Mouse (Mus musculus) limb, embryonic 10.5 days (tissue): ENCODE measurements at regions not wholly inside any gene's neighbourhood (a gene's known extent, or its start where the extent isn't known, plus 50 kb on each side); places are given as distances from the start of the nearest gene placed in this dataset.

ENCODE experiments used
- DNase-seq: peaks from one replicate; pipeline ENCODE4 v3.0.0-alpha.2; 2017; ENCODE audit warnings: low spot score
- H3K27ac ChIP-seq: fragments of 300-500 bp; sonication (generic); 2 replicates; pipeline ENCODE4 v1.5.1; 2016; ENCODE audit warnings: mild to moderate bottlenecking
- H3K27me3 ChIP-seq: fragments of 300-500 bp; sonication (generic); 2 replicates; pipeline ENCODE4 v1.6.1; 2016; ENCODE audit warnings: low read depth, mild to moderate bottlenecking; ENCODE audit not compliant: poor library complexity, severe bottlenecking
- H3K36me3 ChIP-seq: fragments of 300-500 bp; sonication (generic); 2 replicates; pipeline ENCODE4 v1.6.1; 2016; ENCODE audit warnings: mild to moderate bottlenecking, moderate library complexity
- H3K4me1 ChIP-seq: fragments of 300-500 bp; sonication (generic); 2 replicates; pipeline ENCODE4 v1.6.1; 2016
- H3K4me3 ChIP-seq: fragments of 300-500 bp; sonication (generic); 2 replicates; pipeline ENCODE4 v1.5.1; 2016; ENCODE audit warnings: mild to moderate bottlenecking, moderate library complexity
- H3K9me3 ChIP-seq: fragments of 300-500 bp; sonication (generic); replicated peaks from 2 replicates; pipeline ENCODE4 v1.6.1; 2016; ENCODE audit warnings: mild to moderate bottlenecking
- WGBS: fragments of 180-500 bp; shearing (Covaris S2); methylation state at CpG from one replicate; pipeline ENCODE4 v1.1.7; 2016; 5-methylcytosine and 5-hydroxymethylcytosine counted together

DNA sequence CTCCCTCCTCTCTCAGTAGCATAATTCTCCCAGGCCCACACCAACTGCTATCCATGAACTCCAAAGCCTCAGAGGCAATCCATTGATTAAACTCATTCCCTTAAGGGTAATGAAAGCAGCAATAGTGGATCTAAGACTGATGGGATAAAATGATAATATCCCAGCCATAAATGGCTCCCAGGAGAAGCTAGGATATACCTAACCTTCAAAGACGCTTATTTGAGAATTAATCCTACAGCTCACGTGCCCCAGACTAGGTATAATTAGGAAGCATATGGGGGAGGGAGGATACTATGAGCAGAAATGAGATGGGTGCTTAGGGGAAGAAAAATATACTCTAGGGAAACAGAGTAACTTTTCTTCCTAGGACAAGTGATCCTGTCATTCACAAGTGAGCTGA, 52.8 kb upstream of the Rnf32 start:
- WGBS = 71% methylated on average over 2 of the region's 2 CpGs
- no peak overlapping the region for H3K27ac ChIP-seq
- H3K4me1 ChIP-seq = no peaks in the 10 kb centered on the region
- H3K36me3 ChIP-seq = no peaks in the 10 kb centered on the region
- H3K9me3 ChIP-seq = no peaks in the 10 kb centered on the region
- no peak overlapping the region for H3K4me3 ChIP-seq
- DNase-seq = no peak
- H3K27me3 ChIP-seq = no peaks in the 10 kb centered on the region

DNA sequence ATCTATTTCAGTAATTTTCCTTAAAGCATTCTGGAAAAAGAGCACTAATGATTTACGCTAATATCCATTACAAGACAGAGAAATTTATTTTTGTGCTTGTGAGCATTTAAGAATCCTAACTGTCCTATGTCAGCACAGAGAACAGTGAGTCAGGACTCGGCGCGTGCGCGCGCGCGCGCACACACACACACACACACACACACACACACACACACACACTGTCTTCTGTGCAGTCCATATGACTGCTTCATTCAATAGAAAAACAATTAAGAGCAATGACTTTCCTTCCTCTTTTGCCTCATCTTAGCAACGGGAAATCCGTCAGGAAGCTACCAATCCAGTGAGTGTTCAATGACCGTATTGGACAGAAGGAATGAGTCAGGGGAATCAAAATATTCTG, 53.3 kb upstream of the Rnf32 start:
- Histone ChIP-seq H3K4me3 (no peak overlapping the region), H3K4me1 (no peaks in the 10 kb centered on the region), H3K27ac (no peak overlapping the region), H3K9me3 (no peaks in the 10 kb centered on the region), H3K36me3 (no peaks in the 10 kb centered on the region), H3K27me3 (no peaks in the 10 kb centered on the region)
- no peak for DNase-seq
- 90% methylated on average over 13 of the region's 13 CpGs for WGBS

DNA sequence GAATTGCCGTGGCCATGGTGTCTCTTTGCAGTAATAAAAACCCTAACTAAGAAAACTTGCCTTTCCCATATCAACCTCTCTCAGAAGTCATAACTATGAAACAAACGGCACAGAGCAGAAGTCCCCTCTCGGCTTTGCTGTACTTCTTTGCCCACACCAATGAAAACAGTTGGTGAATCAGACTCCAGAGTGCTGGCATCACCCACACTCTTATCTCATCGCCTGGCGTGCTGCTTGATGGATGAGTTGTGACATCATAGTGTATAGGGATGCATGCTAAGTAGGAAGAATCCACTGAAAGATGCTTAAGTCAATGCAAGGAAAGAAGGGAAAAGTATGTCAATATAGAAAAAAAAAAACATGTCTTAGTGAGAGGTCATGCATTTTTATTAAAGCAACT, 58.3 kb upstream of the Rnf32 start:
- Histone ChIP-seq H3K27me3 (no peaks in the 10 kb centered on the region), H3K4me1 (no peaks in the 10 kb centered on the region), H3K9me3 (no peaks in the 10 kb centered on the region), H3K27ac (no peak overlapping the region), H3K4me3 (no peak overlapping the region), H3K36me3 (no peaks in the 10 kb centered on the region)
- no peak for DNase-seq
- 86% methylated on average over 5 of the region's 5 CpGs for WGBS

DNA sequence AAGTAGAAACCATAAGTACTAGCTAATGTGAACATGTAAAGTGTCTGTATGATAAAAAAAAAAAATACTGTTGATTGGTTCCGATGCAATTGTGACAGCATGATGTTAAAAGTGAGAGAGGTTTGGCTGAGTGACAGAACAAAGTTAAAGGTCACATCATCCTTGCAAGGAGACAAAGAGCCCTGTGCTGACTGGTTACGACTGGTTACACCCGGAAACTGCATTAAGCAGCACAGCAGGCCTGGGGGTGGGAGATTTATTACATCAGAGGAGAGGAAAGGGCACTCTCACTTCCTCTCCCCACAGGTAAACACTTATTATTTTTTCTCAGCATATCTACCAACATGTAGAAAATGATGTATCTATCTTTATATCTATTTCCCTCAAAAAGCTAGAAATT, 63.5 kb upstream of the Rnf32 start:
- Histone ChIP-seq H3K4me1 (peaks cover 2% of the 10 kb centered on the region; the same call in 1 of the 2 replicates), H3K36me3 (no peaks in the 10 kb centered on the region), H3K9me3 (no peaks in the 10 kb centered on the region), H3K27me3 (no peaks in the 10 kb centered on the region), H3K27ac (no peak overlapping the region), H3K4me3 (no peak overlapping the region)
- 22% methylated on average over 3 of the region's 3 CpGs for WGBS
- DNase-seq = peak; percentile 43

DNA sequence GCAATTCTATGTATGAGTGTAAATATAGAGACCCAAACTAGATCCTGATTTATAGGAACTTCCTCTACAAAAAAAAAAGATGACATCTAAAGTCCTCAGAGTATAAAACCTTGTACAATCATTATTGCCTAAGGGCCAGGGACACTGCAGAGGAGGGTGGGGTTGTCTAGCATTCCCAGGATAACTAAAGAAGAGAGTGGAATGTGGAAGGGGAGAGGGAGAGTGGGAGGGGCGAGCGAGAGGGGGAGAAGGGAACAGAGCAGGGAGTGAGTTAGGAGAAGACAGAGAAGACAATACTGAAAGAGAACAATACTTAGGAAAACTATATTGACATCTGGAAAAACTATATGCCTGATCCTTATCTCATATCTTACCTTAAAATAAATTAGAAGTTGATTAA, 64.0 kb upstream of the Rnf32 start:
- no peaks in the 10 kb centered on the region for H3K9me3 ChIP-seq
- H3K27ac ChIP-seq = no peak overlapping the region
- no peak for DNase-seq
- no peaks in the 10 kb centered on the region for H3K36me3 ChIP-seq
- peaks cover 2% of the 10 kb centered on the region; the same call in 1 of the 2 replicates for H3K4me1 ChIP-seq
- no peaks in the 10 kb centered on the region for H3K27me3 ChIP-seq
- H3K4me3 ChIP-seq = no peak overlapping the region
- 39% methylated on average over 2 of the region's 2 CpGs for WGBS

DNA sequence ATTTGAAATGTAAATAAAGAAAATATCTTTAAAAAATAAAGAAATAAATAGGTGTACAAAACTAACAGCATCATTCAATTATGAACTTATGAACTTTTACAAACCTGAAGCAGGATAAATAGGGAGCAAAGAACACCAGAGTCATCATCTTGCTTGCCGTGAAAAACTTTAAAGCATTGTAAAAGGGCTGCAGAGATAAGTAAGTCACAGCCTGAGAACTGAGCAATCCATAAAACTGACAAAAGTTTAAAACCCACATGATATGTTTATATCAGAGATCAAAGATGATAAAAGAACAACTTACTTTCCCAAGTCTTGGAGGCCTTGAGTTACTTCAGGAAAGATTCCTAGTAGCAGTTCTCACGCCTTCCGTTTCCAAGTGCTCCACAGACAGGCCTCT, 66.1 kb upstream of the Rnf32 start:
- no peak for DNase-seq
- peaks cover 2% of the 10 kb centered on the region; the same call in 1 of the 2 replicates for H3K4me1 ChIP-seq
- H3K4me3 ChIP-seq = no peak overlapping the region
- no peaks in the 10 kb centered on the region for H3K36me3 ChIP-seq
- 71% methylated on average over 3 of the region's 3 CpGs for WGBS
- no peak overlapping the region for H3K27ac ChIP-seq
- no peaks in the 10 kb centered on the region for H3K27me3 ChIP-seq
- no peaks in the 10 kb centered on the region for H3K9me3 ChIP-seq

DNA sequence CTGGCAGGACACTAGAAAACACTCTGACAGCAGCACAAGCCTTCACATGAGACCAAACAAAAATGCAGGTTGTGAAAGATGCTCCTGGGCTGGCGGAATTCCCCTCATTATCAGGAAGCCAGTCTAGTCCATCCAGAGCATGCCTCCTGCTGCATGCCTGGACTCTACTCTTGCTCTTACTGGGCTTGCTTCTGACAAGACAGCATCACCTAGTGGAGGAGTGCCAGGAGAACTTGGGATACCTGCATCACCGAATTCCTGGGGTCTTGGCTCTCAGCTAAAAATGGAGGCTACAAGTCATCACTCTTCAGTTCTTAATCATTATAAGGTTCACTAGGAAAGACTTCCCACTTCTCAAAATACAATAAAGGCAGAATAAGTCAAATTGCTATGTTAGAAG, 78.8 kb upstream of the Rnf32 start:
- DNase-seq = no peak
- H3K4me3 ChIP-seq = no peak overlapping the region
- WGBS = 64% methylated on average over 2 of the region's 2 CpGs
- H3K9me3 ChIP-seq = no peaks in the 10 kb centered on the region
- no peaks in the 10 kb centered on the region for H3K27me3 ChIP-seq
- no peaks in the 10 kb centered on the region for H3K36me3 ChIP-seq
- no peaks in the 10 kb centered on the region for H3K4me1 ChIP-seq
- no peak overlapping the region for H3K27ac ChIP-seq

DNA sequence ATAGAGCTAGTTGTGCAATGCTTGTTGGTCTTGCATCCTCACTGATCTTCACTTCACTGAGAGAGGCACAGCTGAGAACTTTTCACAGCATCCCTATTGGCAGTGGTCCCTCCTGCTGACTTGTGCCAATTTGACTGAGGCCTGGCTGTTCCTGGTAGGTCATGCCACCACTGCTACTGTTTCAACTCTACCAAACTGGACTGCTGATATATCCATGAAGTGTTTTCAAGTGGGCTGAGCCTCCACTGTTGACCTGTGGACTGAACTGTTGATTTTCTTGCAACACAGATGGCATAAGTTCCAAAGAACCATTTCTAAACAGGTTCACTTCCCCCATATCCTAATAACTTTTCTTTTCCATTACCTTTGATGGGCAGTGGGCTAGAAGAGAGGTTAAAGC, 83.3 kb upstream of the Rnf32 start:
- DNase-seq = no peak
- H3K27me3 ChIP-seq = no peaks in the 10 kb centered on the region
- no peak overlapping the region for H3K27ac ChIP-seq
- no peaks in the 10 kb centered on the region for H3K9me3 ChIP-seq
- H3K4me1 ChIP-seq = no peaks in the 10 kb centered on the region
- H3K4me3 ChIP-seq = no peak overlapping the region
- no peaks in the 10 kb centered on the region for H3K36me3 ChIP-seq

DNA sequence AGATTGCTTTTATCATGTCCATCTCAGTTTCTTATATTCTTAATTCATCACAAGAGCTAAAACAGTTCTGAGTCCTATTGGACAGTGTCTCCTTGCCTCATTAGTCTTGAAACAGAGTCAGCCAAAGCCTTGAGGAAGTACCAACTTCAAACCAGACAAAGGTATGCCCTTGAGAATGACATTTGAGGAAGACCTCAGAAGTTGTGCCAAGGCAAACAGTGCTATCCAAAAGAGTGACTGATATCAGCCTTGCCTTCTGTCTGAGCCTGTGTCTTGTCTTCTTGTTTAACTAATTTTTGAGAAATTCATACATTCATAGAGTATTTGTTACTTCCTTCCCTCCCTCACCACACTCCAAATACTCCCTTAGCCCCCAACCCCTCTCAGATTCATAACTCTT, 88.5 kb upstream of the Rnf32 start:
- H3K36me3 ChIP-seq = no peaks in the 10 kb centered on the region
- H3K9me3 ChIP-seq = no peaks in the 10 kb centered on the region
- no peak for DNase-seq
- no peaks in the 10 kb centered on the region for H3K27me3 ChIP-seq
- no peak overlapping the region for H3K4me3 ChIP-seq
- no peaks in the 10 kb centered on the region for H3K4me1 ChIP-seq
- H3K27ac ChIP-seq = no peak overlapping the region

DNA sequence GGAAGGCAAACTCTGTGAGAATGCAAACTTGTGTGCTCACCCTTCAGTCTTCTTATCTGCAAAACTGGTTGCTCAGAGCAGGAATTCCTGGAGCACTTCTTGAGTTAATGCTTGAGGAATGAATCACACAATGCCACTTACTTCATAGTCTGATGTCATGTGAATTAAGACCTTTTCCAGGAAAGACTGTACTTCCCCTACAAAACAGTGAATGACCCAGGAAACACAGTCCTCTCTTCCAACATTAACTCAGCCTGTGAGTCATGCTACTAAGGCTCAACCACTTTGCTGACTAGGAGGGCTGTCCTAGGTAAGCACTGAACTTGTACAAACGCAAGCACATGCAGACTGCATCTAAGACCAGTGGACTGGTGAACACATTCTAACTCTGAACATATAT, 112.5 kb upstream of the Rnf32 start:
- H3K27me3 ChIP-seq = no peaks in the 10 kb centered on the region
- H3K27ac ChIP-seq = no peak overlapping the region
- H3K4me1 ChIP-seq = no peaks in the 10 kb centered on the region
- DNase-seq = no peak
- H3K4me3 ChIP-seq = no peak overlapping the region
- H3K9me3 ChIP-seq = no peaks in the 10 kb centered on the region
- no peaks in the 10 kb centered on the region for H3K36me3 ChIP-seq
- 91% methylated on average over 1 of the region's 1 CpGs for WGBS

DNA sequence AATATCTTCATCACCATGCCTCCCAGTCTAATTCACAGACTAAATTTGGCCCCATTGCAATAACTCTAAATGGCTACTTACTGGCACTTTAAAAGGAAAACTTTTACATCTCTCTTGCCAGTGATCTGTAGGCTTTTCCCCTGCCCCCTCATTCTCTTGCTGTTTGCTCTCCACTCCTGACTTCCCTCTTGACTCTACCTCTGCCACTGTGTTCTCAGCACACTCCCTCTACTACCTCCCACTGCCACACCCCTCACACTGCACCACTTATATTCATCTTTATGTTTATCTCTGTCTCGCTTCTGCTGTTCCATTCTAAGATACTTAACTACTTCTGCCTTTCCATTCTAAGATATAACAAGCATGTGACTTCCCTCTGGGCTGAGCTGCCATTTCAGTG, 141.4 kb upstream of the Rnf32 start:
- no peak overlapping the region for H3K27ac ChIP-seq
- H3K4me1 ChIP-seq = no peaks in the 10 kb centered on the region
- DNase-seq = no peak
- no peaks in the 10 kb centered on the region for H3K27me3 ChIP-seq
- WGBS = 80% methylated on average over 1 of the region's 1 CpGs
- H3K9me3 ChIP-seq = no peaks in the 10 kb centered on the region
- H3K4me3 ChIP-seq = no peak overlapping the region
- no peaks in the 10 kb centered on the region for H3K36me3 ChIP-seq

DNA sequence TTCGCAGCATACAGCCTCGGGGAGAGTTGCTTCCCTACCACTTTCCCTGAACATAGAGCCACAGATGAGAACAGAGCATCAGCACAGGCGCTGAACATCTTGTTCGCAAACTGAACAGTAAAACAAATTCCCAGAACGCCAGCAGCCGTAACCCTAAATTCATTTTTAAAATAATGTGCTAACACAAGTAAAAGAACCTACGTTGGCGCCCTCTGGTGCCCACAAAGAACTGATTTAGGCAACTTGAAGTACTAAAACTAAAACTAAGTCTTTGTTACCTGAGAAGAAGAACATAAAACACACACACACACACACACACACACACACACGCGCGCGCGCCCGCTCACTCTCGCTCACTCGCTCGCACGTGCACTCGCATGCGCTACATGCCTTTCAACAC, 159.2 kb upstream of the Rnf32 start:
- WGBS = 79% methylated on average over 20 of the region's 20 CpGs
- Histone ChIP-seq H3K27me3 (no peaks in the 10 kb centered on the region), H3K9me3 (no peaks in the 10 kb centered on the region), H3K36me3 (no peaks in the 10 kb centered on the region), H3K4me3 (no peak overlapping the region), H3K27ac (no peak overlapping the region), H3K4me1 (no peaks in the 10 kb centered on the region)
- DNase-seq = peak; percentile 40

DNA sequence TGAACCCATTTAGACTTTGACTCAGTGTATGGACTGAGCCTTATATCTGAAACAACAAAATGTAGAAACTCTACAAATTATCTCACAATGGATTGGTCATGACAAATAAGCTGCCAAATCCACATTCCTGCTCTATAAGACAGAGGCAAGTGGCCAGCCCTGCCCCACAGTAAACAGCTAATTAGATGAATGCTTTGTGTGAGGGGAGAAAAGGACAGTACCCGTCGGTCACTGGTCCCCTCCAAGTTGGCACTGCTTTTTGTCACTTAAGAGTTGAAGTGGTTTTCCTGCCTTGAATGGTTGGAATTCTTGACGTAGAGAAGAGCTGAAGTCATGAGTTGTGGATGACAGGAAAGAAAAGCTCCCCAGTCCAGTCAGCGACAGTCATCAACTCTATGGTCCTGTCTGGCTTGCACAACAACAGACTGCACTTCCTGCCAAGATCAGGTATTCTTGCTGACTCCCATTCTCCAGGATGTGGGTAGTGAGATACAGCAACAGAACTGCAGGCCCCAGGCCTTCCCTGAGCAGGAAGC, 162.3 kb upstream of the Rnf32 start:
- DNase-seq = no peak
- 80% methylated on average over 4 of the region's 4 CpGs for WGBS
- Histone ChIP-seq H3K9me3 (no peaks in the 10 kb centered on the region), H3K4me1 (no peaks in the 10 kb centered on the region), H3K36me3 (no peaks in the 10 kb centered on the region), H3K4me3 (no peak overlapping the region), H3K27ac (no peak overlapping the region), H3K27me3 (no peaks in the 10 kb centered on the region)

DNA sequence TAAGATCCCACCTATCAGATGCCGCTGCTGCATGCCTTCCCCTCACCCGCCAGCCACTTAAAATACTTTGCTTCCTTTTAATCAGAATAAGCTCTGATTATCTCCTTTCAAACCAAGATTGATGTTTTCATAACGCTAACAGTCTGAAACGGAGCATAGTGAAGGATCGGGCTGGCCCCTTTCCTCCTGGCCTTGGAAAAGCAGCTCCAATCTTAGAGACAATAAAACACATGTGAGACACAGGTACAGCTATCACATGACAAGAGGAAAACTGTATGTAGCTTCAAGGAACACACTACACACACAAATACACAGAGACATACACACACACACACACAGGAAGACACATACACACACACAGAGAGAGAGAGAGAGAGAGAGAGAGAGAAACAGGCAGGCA, 165.3 kb upstream of the Rnf32 start:
- no peak overlapping the region for H3K27ac ChIP-seq
- H3K4me3 ChIP-seq = no peak overlapping the region
- H3K36me3 ChIP-seq = no peaks in the 10 kb centered on the region
- DNase-seq = no peak
- no peaks in the 10 kb centered on the region for H3K9me3 ChIP-seq
- WGBS = 48% methylated on average over 5 of the region's 5 CpGs
- no peaks in the 10 kb centered on the region for H3K4me1 ChIP-seq
- H3K27me3 ChIP-seq = no peaks in the 10 kb centered on the region
